Comparison of ENCODE assay signal across 25 mouse cellular contexts in genomic region chr3:25757813-25758212, GRCm38 (mm10).
"Had no signal": no experiment of that assay in that cellular context is flagged by ENCODE, and none has a peak within 500 bp of the region (broad histone marks: within the 10 kb centered on the region; RNA-seq: fewer than 3 reads in every experiment).

No protein-coding gene starts in this region.

- H3K9me3 ChIP-seq: embryonic facial prominence, embryonic 10.5 days; embryonic facial prominence, embryonic 12.5 days; embryonic facial prominence, embryonic 13.5 days; embryonic facial prominence, embryonic 15.5 days; forebrain, embryonic 10.5 days; forebrain, embryonic 12.5 days; forebrain, embryonic 13.5 days; forebrain, embryonic 15.5 days had no signal

- H3K4me3 ChIP-seq: embryonic facial prominence, embryonic 10.5 days; embryonic facial prominence, embryonic 12.5 days; embryonic facial prominence, embryonic 13.5 days; embryonic facial prominence, embryonic 15.5 days; erythroblast, embryonic 14.5 days; forebrain, embryonic 10.5 days; forebrain, embryonic 12.5 days; forebrain, embryonic 13.5 days; forebrain, embryonic 15.5 days; gastrocnemius, adult 2 months; heart, adult 2 months had no signal

- H3K36me3 ChIP-seq: embryonic facial prominence, embryonic 10.5 days; embryonic facial prominence, embryonic 12.5 days; embryonic facial prominence, embryonic 13.5 days; embryonic facial prominence, embryonic 15.5 days; forebrain, embryonic 10.5 days; forebrain, embryonic 12.5 days; forebrain, embryonic 15.5 days had no signal

- H3K9ac ChIP-seq: embryonic facial prominence, embryonic 12.5 days; embryonic facial prominence, embryonic 13.5 days; embryonic facial prominence, embryonic 15.5 days; forebrain, embryonic 12.5 days; forebrain, embryonic 13.5 days; forebrain, embryonic 15.5 days; forebrain, postnatal 0 days had no signal

- DNase-seq: cerebellum, adult 9-10 months; cerebellum, adult 9-11 months; cerebellum, postnatal 10 days; cerebellum, postnatal 14 days; cerebellum, postnatal 25 days; cerebellum, postnatal 36 days; embryo, embryonic 11 days; forebrain, postnatal 0 days; gastrocnemius, adult 2 months; gastrocnemius, postnatal 10 days; gastrocnemius, postnatal 14 days; gastrocnemius, postnatal 25 days; gastrocnemius, postnatal 36 days; heart, adult 11 months; heart, adult 18-20 months; heart, adult 2 months had no signal

- H3K27me3 ChIP-seq: embryonic facial prominence, embryonic 12.5 days; embryonic facial prominence, embryonic 13.5 days; embryonic facial prominence, embryonic 15.5 days; forebrain, embryonic 12.5 days; forebrain, embryonic 13.5 days; forebrain, embryonic 15.5 days had no signal

- H3K27ac ChIP-seq: embryonic facial prominence, embryonic 10.5 days; embryonic facial prominence, embryonic 12.5 days; embryonic facial prominence, embryonic 13.5 days; embryonic facial prominence, embryonic 15.5 days; forebrain, embryonic 10.5 days; forebrain, embryonic 12.5 days; forebrain, embryonic 13.5 days; forebrain, embryonic 15.5 days; gastrocnemius, adult 2 months; heart, adult 2 months had no signal

- H3K4me1 ChIP-seq: embryonic facial prominence, embryonic 10.5 days; embryonic facial prominence, embryonic 12.5 days; embryonic facial prominence, embryonic 13.5 days; embryonic facial prominence, embryonic 15.5 days; forebrain, embryonic 10.5 days; forebrain, embryonic 12.5 days; forebrain, embryonic 13.5 days; forebrain, embryonic 15.5 days had no signal
